Mouse (Mus musculus) neural tube, embryonic 15.5 days (tissue): ENCODE measurements around the gene Ccl9. TPM values are rescaled to one million over a fixed set of nuclear protein-coding genes. Genes with fewer than 3 reads are reported as not detected.
"Not testable (repeated sequence)": the region's sequence is repeated elsewhere in the genome, so short reads cannot be mapped to it uniquely, and the experiment has no call there.

Experiments
- ATAC-seq: fragments of 200-750 bp; cut with Nextera tagmentation; 2 replicates; pipeline ENCODE4 v1.8.0; 2017; ENCODE audit warnings: mild to moderate bottlenecking, moderate TSS enrichment, moderate library complexity; ENCODE audit not compliant: low FRiP score
- H3K27ac ChIP-seq: fragments of 300-500 bp; sonication (generic); replicated peaks from 2 replicates; pipeline ENCODE4 v1.5.1; 2015; ENCODE audit warnings: mild to moderate bottlenecking, inconsistent platforms
- H3K27me3 ChIP-seq: fragments of 300-500 bp; sonication (generic); replicated peaks from 2 replicates; pipeline ENCODE4 v1.6.1; 2015; ENCODE audit warnings: inconsistent platforms
- H3K36me3 ChIP-seq: fragments of 300-500 bp; sonication (generic); 2 replicates; pipeline ENCODE4 v1.6.1; 2015; ENCODE audit warnings: inconsistent platforms
- H3K4me1 ChIP-seq: fragments of 300-500 bp; sonication (generic); 2 replicates; pipeline ENCODE4 v1.6.1; 2015; ENCODE audit warnings: inconsistent platforms
- H3K4me2 ChIP-seq: fragments of 300-500 bp; sonication (generic); 2 replicates; pipeline ENCODE4 v1.6.1; 2015; ENCODE audit warnings: inconsistent platforms, mild to moderate bottlenecking, moderate library complexity
- H3K4me3 ChIP-seq: fragments of 300-500 bp; sonication (generic); replicated peaks from 2 replicates; pipeline ENCODE4 v1.5.1; 2015; ENCODE audit warnings: mild to moderate bottlenecking, inconsistent platforms
- H3K9ac ChIP-seq: fragments of 300-500 bp; sonication (generic); replicated peaks from 2 replicates; pipeline ENCODE4 v1.6.1; 2015; ENCODE audit warnings: mild to moderate bottlenecking, inconsistent platforms
- H3K9me3 ChIP-seq: fragments of 300-500 bp; sonication (generic); replicated peaks from 2 replicates; pipeline ENCODE4 v1.6.1; 2016; ENCODE audit warnings: inconsistent platforms
- WGBS: fragments of 180-500 bp; shearing (Covaris S2); methylation state at CpG from one replicate; pipeline ENCODE4 v1.1.7; 2015; ENCODE audit warnings: mixed read lengths; 5-methylcytosine and 5-hydroxymethylcytosine counted together
- polyA plus RNA-seq: library from polyadenylated mRNA; unstranded; fragments of >200 nt; fragmentation: Nextera tagmentation; extraction: Ambion mirVana; gene quantifications from 2 replicates; pipeline ENCODE4 v1.2.1, GENCODE M21; 2015

Ccl9 gene
- polyA plus RNA-seq, 1 experiment from 2014 or later, result 4.5 TPM

DNA sequence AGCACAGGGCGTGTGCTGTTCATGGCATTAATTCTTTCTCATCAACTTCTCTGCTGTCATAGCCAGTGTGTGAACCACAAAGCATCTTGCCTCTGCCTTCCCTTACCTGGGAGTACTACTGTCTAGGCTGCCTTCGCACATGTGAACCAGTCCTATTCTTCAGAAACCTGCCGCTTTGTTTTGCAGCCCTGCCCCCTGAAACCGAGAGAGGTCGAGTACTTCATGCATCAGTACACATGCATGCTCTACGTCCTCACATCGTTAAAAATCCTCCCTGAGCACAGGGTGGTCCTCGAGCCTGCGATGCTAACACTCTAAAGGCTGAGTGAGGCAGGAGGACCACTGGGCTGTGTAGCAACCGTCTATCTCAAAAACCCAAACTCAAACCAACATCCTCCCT, 21.4 kb downstream of the Ccl9 start:
- Histone ChIP-seq H3K27ac (no peak overlapping the region), H3K36me3 (no peaks in the 10 kb centered on the region), H3K9ac (no peak overlapping the region), H3K4me1 (peaks cover 5% of the 10 kb centered on the region; the same call in 1 of the 2 replicates), H3K27me3 (no peaks in the 10 kb centered on the region), H3K4me3 (no peak overlapping the region), H3K4me2 (no peak overlapping the region), H3K9me3 (no peaks in the 10 kb centered on the region)
- ATAC-seq, result no peak
- 49% methylated on average over 10 of the region's 10 CpGs for WGBS

DNA sequence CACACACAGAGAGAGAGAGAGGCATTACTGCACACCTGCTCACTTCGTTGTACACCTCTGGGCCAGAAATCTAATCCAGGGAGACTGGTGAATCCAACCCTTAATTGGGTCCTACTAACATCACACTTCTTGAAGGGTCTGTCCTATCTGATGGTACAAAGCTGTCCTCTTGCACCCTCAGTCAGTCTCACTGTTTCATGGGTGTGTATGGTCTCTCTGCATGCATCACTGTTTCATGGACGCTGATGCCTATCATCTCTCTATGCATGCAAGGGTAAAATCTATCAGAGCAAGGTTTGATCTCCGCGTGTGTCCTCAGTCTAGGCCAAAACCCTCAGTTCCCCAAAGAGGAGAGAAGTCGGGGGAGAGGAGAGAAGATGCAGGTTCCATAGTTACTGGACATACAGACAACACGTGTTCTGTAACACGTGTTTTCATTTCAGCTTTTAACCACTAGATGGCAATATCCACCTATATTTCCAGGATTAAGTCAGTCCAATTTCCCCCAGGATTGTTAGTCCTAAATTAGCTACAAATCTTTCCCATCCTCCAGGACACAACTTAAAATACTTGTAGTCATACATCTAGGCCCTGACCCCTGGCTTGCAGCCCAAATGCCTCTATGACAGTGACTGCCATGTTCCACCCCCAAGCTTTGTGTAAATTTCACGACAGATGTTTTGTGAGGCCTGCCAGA, 22.2 kb downstream of the Ccl9 start:
- 29% methylated on average over 8 of the region's 8 CpGs for WGBS
- no peaks in the 10 kb centered on the region for H3K36me3 ChIP-seq
- 0 out of 2 replicates have a peak overlapping the region, but pooled peaks have one; percentile 28 for H3K9ac ChIP-seq
- no peak overlapping the region for H3K27ac ChIP-seq
- no peak overlapping the region for H3K4me3 ChIP-seq
- peak; percentile 45; the same call in 1 of the 2 replicates for ATAC-seq
- H3K27me3 ChIP-seq, result no peaks in the 10 kb centered on the region
- H3K4me1 ChIP-seq, result peaks cover 5% of the 10 kb centered on the region; the same call in 1 of the 2 replicates
- peak overlapping the region; percentile 37; the same call in 1 of the 2 replicates for H3K4me2 ChIP-seq
- H3K9me3 ChIP-seq, result no peaks in the 10 kb centered on the region

GRCm38 (mm10) chr11:83551668-83552067, 26.8 kb downstream of the Ccl9 start:
- H3K4me3 ChIP-seq, result no peak overlapping the region
- WGBS, result 89% methylated on average over 5 of the region's 5 CpGs
- no peaks in the 10 kb centered on the region for H3K36me3 ChIP-seq
- H3K4me1 ChIP-seq, result peaks cover 3% of the 10 kb centered on the region; the same call in 1 of the 2 replicates
- H3K9ac ChIP-seq, result no peak overlapping the region
- no peak overlapping the region for H3K4me2 ChIP-seq
- no peak for ATAC-seq
- H3K27ac ChIP-seq, result no peak overlapping the region
- H3K9me3 ChIP-seq, result no peaks in the 10 kb centered on the region
- H3K27me3 ChIP-seq, result no peaks in the 10 kb centered on the region

- ATAC-seq, H3K4me3 ChIP-seq, H3K9ac ChIP-seq, H3K9me3 ChIP-seq, H3K36me3 ChIP-seq, H3K4me1 ChIP-seq, H3K27me3 ChIP-seq, H3K27ac ChIP-seq, H3K4me2 ChIP-seq: not testable (repeated sequence)
- WGBS, result 82% methylated on average over 7 of the region's 7 CpGs
Measured at GRCm38 (mm10) chr11:83551037-83551436, 27.4 kb downstream of the Ccl9 start.

GRCm38 (mm10) chr11:83550186-83550632, 28.2 kb downstream of the Ccl9 start:
- H3K27ac ChIP-seq, result no peak overlapping the region
- no peaks in the 10 kb centered on the region for H3K9me3 ChIP-seq
- no peaks in the 10 kb centered on the region for H3K4me1 ChIP-seq
- WGBS, result 88% methylated on average over 5 of the region's 5 CpGs
- H3K4me2 ChIP-seq, result no peak overlapping the region
- H3K4me3 ChIP-seq, result no peak overlapping the region
- ATAC-seq, result no peak
- H3K36me3 ChIP-seq, result no peaks in the 10 kb centered on the region
- H3K27me3 ChIP-seq, result no peaks in the 10 kb centered on the region
- H3K9ac ChIP-seq, result no peak overlapping the region

DNA sequence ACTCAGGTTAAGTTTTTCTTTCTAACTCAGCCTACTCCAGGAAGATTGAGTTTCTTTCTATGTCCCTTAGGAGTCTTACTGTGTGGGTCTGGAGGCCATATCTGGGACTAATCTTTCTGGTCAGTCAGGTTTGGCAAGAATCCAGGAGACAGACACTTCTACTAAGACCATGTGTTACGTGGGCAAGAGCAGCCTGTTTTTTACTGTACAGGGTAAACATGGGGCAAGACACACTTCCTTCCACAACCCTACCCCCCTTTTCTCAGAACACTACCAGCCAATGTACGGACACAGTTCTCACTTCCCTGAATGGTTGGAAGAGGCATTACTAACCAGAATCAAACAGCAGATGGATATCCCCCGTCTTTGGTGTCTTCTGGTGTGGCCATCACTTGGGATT, 34.2 kb downstream of the Ccl9 start:
- Histone ChIP-seq H3K36me3 (no peaks in the 10 kb centered on the region), H3K4me3 (no peak overlapping the region), H3K9me3 (no peaks in the 10 kb centered on the region), H3K27me3 (no peaks in the 10 kb centered on the region), H3K4me1 (no peaks in the 10 kb centered on the region), H3K9ac (no peak overlapping the region), H3K4me2 (no peak overlapping the region), H3K27ac (no peak overlapping the region)
- no peak for ATAC-seq
- WGBS, result 80% methylated on average over 3 of the region's 3 CpGs

DNA sequence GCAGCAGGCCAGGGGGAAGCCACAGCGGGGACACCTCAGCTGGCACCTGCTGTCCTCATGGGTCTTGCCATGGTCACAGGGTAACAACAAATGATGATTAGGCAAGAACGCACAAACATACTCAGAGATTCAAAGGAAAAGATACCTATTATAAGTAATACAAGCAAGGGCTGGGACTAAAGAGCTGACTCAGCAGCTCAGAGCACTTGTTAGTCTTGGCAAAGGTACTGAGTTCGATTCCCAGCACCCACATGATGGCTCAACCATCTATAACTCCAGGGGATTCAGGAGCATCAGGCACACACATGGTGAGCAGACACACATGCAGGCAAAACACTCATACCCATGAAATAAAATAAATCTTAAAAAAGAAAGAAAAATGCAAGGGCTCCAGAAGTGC, 37.0 kb downstream of the Ccl9 start:
- Histone ChIP-seq H3K36me3 (no peaks in the 10 kb centered on the region), H3K27ac (no peak overlapping the region), H3K4me2 (no peak overlapping the region), H3K9ac (no peak overlapping the region), H3K27me3 (no peaks in the 10 kb centered on the region), H3K9me3 (no peaks in the 10 kb centered on the region), H3K4me1 (no peaks in the 10 kb centered on the region), H3K4me3 (no peak overlapping the region)
- WGBS, result 92% methylated on average over 3 of the region's 3 CpGs
- ATAC-seq, result no peak

GRCm38 (mm10) chr11:83540931-83541330, 37.5 kb downstream of the Ccl9 start:
- no peaks in the 10 kb centered on the region for H3K36me3 ChIP-seq
- H3K27ac ChIP-seq, result no peak overlapping the region
- no peaks in the 10 kb centered on the region for H3K9me3 ChIP-seq
- H3K4me1 ChIP-seq, result no peaks in the 10 kb centered on the region
- 91% methylated on average over 2 of the region's 2 CpGs for WGBS
- H3K9ac ChIP-seq, result no peak overlapping the region
- H3K27me3 ChIP-seq, result no peaks in the 10 kb centered on the region
- H3K4me3 ChIP-seq, result no peak overlapping the region
- H3K4me2 ChIP-seq, result no peak overlapping the region
- ATAC-seq, result no peak

- H3K9ac ChIP-seq, result no peak overlapping the region
- no peaks in the 10 kb centered on the region for H3K36me3 ChIP-seq
- H3K9me3 ChIP-seq, result no peaks in the 10 kb centered on the region
- H3K27me3 ChIP-seq, result no peaks in the 10 kb centered on the region
- H3K4me1 ChIP-seq, result peaks cover 10% of the 10 kb centered on the region; the same call in 1 of the 2 replicates
- no peak overlapping the region for H3K27ac ChIP-seq
- H3K4me3 ChIP-seq, result no peak overlapping the region
- ATAC-seq, result no peak
- 82% methylated on average over 3 of the region's 3 CpGs for WGBS
- H3K4me2 ChIP-seq, result no peak overlapping the region
Measured at GRCm38 (mm10) chr11:83538705-83539314, 39.6 kb downstream of the Ccl9 start.

DNA sequence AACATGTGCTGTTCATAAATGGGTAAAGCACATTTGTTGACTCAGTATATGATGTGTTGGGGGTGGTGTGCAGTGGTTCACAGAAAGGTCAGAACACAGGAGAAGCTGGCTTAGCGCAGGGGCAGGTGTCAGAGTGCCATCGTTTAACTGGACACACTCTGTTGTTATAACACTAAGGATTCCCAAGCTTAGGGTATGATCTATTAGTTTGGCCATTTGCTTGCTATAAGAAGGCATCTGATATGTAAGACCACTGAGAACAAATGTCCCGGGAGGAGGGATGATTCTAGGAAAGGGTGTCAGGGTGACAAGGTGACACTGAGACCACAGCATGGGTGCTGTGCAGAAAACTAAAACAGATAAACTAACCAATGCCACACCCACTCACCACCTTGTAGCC, 41.6 kb downstream of the Ccl9 start:
- Histone ChIP-seq H3K27me3 (no peaks in the 10 kb centered on the region), H3K9me3 (no peaks in the 10 kb centered on the region), H3K4me3 (no peak overlapping the region), H3K4me2 (no peak overlapping the region), H3K27ac (no peak overlapping the region), H3K9ac (no peak overlapping the region), H3K36me3 (no peaks in the 10 kb centered on the region), H3K4me1 (peaks cover 10% of the 10 kb centered on the region; the same call in 1 of the 2 replicates)
- no peak for ATAC-seq
- WGBS, result 93% methylated on average over 3 of the region's 3 CpGs

DNA sequence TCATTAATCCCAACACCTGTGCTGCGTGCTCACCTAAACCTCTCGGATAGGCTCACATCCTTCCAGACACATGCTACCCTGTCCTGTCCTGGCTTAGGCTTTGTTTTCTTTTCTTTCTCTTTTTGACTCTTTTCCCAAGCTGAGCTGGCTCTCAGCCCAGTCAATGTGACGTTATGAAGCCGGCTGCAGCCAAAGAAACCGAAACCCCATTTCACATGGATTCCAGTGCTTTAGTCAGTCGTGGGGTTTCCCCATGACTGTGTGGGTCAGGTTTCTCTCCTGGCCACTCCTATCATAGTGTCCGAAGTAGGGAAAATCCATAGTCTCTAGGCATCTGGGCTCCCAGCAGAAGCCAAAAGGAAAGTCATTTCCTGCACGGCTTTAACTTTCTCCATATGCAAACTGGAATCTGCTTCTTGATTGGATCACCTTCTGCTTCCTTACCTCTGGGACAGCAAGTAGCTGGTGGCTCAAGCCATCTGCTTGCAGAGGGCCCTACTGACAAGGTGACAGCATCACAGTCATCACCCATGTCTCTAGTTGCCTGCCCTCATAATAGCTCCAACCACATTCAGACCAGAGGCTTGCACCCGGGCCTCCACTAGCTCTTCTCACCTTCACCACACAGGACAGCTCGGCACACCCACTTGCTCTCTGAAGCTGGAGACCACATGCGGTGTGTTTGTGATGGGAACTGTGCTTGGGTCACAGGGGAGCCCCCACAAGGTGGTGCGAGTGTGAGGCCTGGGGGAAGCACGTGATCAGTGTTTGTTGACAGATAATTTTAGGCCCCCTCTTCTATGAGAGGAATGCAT, 43.6 kb downstream of the Ccl9 start:
- H3K4me1 ChIP-seq, result peaks cover 10% of the 10 kb centered on the region; the same call in 1 of the 2 replicates
- H3K4me2 ChIP-seq, result peak overlapping the region; percentile 19
- no peak overlapping the region for H3K9ac ChIP-seq
- no peak for ATAC-seq
- no peaks in the 10 kb centered on the region for H3K27me3 ChIP-seq
- H3K36me3 ChIP-seq, result no peaks in the 10 kb centered on the region
- H3K27ac ChIP-seq, result no peak overlapping the region
- H3K9me3 ChIP-seq, result no peaks in the 10 kb centered on the region
- H3K4me3 ChIP-seq, result no peak overlapping the region
- 53% methylated on average over 13 of the region's 13 CpGs for WGBS
